Mouse (Mus musculus) spleen, embryonic (tissue): Measurements from ENCODE around the gene Aip.

ENCODE experiments used
- CTCF ChIA-PET: fragments of 350-600 bp; sonication (Branson Sonifier 250); formaldehyde crosslinking; loops from one replicate; lab custom pipeline; 2022; lab: Charles Lee

The Aip gene

GRCm38 (mm10) chr19:4095802-4096201, 29.9 kb downstream of the Aip start:
- CTCF ChIA-PET = interaction anchor here (0.6 kb wide), 1 partner anchor 50 kb away, joined by 6 read pairs; the partner anchor contains the start of gene Gstp2

DNA sequence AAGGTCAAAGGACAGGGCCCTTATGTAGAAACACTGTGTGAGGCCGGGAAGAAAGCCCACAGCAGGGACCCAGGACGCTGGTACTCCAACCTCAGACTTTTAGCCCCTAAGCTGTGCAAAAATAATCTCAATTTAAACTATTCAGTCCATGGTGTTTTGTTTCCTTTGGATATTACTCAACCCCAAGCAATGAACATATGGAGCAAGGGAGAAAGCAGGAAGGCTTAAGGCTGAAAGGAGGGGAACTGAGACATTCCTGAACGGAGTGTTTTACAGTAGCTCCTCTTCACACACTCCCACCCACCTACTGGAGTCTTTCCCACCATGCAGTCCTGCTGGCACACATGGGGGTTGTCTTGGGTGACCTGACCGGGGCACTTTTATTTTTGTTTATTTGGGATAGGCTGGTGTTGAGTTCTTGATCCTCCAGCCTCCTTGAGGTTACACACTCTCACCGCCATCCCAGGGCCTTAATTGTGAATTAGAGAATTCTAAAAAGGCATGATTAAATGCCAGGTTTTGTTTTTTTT, 30.8 kb downstream of the Aip start:
- CTCF ChIA-PET = interaction anchor here (0.9 kb wide), 1 partner anchor 46 kb away, joined by 6 read pairs; no protein-coding TSS in a partner anchor

DNA sequence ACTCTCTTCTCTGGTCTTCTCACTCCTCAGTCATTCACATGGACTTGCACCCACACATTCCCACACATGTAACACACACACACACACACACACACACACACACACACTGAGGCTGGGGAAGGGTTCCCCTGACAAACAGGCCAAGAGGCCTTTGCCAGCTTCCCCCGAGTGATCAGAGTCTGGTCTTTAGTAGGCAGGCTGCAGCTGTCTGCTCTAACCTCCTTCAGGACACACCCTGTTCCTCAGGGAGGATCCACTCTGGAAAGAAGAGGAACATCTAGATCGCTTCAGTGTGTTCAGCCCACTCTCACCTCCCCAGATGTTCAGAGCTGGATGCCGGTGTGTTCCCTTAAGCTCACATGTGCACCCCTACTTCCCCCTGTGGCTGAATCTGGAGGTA, 31.3 kb downstream of the Aip start:
- CTCF ChIA-PET = interaction anchor here (0.9 kb wide), 1 partner anchor 45 kb away, joined by 6 read pairs; no protein-coding TSS in a partner anchor

DNA sequence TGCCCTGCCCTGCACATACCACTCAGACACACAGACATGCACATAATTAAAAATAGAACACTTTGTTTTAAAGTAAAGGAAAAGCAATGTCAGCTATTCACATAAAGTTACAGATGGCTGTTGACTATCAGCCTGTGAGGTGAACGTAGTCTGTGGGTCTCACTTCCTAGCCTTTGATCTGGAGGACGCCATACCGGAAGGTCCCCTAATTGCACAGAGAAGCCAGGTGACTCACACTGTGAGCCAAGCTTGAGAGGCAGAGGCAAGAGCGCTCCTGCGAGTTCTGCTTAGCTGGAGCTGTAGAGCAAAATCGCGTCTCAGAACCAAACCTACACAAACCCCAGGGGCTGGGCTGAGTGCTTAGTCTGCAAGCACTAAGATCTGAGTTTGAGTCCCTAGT, 31.9 kb downstream of the Aip start:
- CTCF ChIA-PET = no interaction called here

GRCm38 (mm10) chr19:4092750-4093149, 32.9 kb downstream of the Aip start:
- CTCF ChIA-PET = no interaction called here

DNA sequence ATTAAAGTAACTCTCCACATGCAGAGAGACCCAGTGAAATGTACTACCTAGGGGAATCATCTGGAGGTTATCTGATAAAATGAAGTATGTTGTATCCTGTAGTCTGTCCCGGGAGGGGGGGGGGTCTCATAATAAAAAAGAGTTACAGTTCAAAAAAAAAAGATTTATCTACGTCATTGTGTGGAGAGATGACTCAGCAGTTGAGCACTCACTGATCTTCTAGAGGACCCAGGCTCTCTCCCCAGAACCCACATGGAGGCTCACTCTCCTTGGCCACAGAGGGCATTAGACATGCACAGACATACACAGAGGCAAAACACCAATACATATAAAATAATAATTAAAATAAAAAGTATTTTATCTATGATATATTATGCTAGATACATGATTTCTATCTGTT, 34.3 kb downstream of the Aip start:
- CTCF ChIA-PET = no interaction called here

- CTCF ChIA-PET = interaction anchor here (0.6 kb wide), 1 partner anchor 14 kb away, joined by 4 read pairs; no protein-coding TSS in a partner anchor
These were observed 35.2 kb downstream of the Aip start for GRCm38 (mm10) chr19:4090446-4090845.

DNA sequence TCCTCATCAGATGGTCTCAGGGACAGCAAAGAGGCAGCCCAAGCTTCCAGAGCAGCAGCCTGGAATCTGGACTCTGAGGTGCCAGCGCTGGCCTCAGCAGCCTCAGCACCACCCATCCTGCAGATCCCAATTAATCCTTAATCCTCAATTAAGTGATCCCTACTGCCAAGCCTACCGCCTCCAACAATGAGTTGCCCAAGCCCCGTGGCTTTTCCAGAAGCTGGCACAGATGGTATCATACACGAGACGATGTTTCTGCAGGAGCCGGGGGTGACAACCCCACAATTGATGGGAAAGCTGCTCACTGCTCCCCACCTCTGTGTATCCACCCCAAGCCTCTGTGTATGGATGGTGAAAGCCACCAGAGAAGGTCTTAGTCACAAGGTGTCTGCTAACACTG, 36.5 kb downstream of the Aip start:
- CTCF ChIA-PET = no interaction called here

GRCm38 (mm10) chr19:4088146-4088545, 37.5 kb downstream of the Aip start:
- CTCF ChIA-PET = interaction anchor here (0.8 kb wide), 1 partner anchor 418 kb away, joined by 23 read pairs; no protein-coding TSS in a partner anchor

DNA sequence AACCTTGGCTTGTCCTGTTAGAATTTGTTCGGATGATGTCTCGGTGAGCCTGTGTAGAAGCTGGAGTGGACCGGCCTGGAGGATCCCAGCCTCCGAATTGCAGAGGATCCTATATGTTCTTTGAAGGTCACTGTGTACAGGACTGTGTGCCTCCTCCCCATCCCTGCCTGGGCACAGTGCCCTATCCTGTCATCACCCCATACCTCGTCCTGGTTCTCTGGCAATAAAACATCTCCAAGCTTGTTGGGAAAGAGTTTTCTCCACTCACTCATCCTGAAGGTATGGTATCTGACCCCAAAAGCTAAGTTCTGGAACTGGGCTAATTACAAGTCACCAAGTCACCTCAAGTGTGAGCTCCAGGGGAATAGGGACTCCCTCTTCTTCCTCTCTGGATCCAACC, 38.6 kb downstream of the Aip start:
- CTCF ChIA-PET = interaction anchor here (0.8 kb wide), 1 partner anchor 417 kb away, joined by 23 read pairs; no protein-coding TSS in a partner anchor

GRCm38 (mm10) chr19:4086156-4086555, 39.5 kb downstream of the Aip start:
- CTCF ChIA-PET = no interaction called here

GRCm38 (mm10) chr19:4084984-4085383, 40.7 kb downstream of the Aip start:
- CTCF ChIA-PET = no interaction called here

- CTCF ChIA-PET = no interaction called here
These were observed 41.8 kb downstream of the Aip start for GRCm38 (mm10) chr19:4083826-4084225.

- CTCF ChIA-PET = no interaction called here
These were observed 42.3 kb downstream of the Aip start for GRCm38 (mm10) chr19:4083316-4083715.

DNA sequence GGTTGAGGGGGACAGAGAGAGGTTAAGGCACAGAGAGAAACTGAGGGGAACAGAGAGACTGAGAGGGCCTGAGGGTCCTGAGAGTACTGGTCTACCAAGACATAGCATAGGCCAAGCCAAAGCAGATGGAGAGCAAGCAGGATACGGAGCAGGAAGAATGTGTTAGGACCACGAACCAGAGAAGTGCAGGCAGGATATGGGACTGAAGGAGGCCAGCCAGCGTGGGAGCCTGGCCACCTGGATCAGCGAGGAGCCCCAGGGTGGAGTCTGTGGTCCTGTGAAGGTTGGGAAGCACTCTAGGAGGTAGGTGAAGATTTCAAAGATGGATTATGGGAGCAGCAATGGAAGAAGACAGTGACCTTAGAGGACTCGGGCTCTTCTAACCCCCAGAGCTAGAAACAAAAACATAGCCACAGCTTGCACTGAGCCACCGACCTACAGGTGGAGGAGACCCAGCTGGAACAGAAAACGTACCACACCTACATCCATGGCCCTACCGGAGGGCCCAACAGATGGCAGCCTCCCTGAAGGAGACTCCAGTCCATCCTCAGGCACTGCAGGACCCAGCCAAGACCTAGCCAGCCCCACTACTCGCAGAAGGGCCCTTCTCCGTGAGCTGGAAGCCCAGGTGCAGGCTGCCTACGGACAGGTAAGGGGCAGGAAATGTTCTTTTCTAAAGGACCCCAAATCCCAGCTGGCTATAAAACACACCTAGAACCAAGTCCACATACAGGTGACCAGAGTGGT, 43.3 kb downstream of the Aip start:
- CTCF ChIA-PET = no interaction called here

- CTCF ChIA-PET = no interaction called here
These were observed 44.3 kb downstream of the Aip start, which contains the start of gene Cabp2 for GRCm38 (mm10) chr19:4081394-4081793. Cabp2 (plus strand) TSS chr19:4081578.

DNA sequence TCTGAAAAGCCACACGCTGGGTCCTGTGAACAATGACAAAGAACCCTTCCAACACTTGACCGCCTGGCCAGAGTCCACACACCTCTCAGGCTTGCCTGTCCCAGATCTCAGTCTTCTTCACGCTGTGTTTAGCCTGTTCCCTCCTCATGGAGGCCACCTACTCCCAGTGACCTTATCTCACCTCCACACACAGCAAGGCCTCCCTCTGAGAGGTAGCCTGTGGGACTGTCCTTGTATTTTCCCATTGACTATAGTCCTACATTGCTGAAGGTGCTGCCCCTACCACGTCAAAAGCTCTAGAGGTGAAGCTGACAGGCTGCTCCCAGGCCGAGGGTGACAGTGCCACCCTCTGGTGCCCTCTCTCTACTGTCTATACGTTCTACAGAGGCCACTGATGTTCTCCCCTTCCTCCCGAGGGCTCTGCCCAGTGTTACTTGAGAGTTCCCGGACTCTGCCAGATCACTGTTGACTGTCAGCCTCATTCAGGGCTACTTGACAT, 45.1 kb downstream of the Aip start:
- CTCF ChIA-PET = no interaction called here

GRCm38 (mm10) chr19:4079594-4079993, 46.1 kb downstream of the Aip start:
- CTCF ChIA-PET = no interaction called here

DNA sequence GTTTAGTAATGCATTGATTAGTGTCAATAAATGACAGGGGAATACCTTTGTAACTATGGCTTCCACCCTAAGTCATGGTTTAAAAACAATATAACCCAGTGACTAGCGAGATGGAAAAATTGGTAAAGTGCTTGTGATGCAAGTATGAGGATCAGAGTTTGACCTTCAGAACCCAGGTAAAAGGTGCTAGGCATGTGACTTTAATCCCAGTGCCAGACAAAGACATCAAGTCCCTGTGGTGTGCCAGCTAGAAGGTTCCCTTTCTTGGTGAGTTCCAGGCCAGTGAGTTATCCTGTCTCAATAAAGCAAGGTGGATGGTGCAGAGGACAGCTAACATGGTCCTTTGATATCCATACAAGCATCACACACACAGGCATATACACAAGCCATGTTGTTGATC, 50.1 kb downstream of the Aip start:
- CTCF ChIA-PET = no interaction called here

DNA sequence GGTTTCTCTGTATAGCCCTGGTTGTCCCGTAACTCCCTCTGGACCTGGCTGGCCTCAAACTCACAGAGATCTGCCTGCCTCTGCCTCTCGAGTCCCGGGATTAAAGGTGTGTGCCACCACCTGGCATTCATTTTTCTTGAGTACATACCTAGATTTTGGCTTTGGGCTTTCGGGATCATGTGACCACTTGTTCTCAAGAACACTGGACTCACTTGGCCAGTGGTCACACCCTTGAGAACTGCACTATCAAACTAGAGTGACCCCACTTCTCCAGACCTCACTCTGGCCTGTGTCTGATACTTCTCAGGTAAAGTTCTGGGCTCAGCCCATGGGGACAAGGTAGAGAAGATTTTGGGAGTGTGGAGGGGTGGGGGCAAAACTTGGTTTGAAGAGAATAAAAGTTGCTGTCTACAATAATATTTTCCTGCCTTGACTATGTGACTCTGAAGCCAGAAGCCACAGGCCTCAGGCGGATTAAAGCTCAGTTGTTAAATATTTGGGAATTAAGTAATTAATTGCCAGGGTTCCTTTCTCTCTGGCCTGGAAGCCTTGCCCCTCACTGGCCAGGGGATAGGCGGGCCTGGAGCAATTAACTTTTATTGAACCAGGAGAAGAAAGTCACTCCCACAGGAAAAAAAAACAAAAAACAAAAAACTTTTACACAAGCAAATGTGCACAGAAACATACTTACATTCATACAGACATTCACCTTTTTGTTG, 52.8 kb downstream of the Aip start:
- CTCF ChIA-PET = no interaction called here

- CTCF ChIA-PET = no interaction called here
These were observed 54.3 kb downstream of the Aip start for GRCm38 (mm10) chr19:4071406-4071805.

DNA sequence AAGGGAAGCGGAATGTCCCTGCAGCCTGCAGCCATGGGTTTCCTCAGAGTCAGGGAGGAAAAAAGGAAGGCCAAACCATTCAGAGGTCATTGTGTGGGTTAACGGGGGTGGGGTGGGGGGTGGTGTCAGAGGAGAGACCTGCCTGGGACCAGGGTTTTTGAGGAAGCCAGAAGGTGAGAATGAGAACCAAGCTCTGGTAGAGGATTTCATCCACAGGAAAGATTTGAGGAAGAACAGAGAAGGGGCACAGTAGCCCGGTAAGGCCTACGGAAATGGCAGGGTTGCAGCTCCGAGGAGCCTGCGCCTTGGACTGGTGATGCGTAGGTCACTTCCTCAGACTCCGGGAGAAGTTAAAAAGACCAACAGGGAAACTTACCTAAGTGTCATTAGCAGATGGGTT, 54.9 kb downstream of the Aip start:
- CTCF ChIA-PET = no interaction called here
